Mouse (Mus musculus) monocyte, adult 2 months (primary cell): ENCODE data around the gene Dennd5a.

Source experiments
- DNase-seq, 2 experiments: peaks; one replicate each; pipeline ENCODE4 v3.0.0; 2022; ENCODE audit warnings: low spot score in 2 of 2, low read depth in 1 of 2

Gene Dennd5a

DNA sequence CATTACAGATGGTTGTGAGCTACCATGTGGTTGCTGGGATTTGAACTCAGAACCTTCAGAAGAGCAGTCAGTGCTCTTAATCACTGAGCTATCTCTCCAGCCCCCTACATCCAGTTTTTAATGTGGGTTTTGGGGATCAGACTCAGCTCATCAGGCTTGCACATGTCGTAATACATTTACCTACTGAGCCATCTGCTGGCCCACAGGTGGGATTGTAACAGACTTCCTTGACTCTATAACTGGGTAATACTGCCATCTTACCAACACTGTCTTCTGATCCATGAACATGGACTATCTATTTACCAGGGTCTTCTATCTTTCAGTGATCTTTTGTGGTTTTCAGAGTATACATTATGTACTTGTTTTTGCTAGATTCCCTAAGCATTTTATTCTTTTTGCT, 74.0 kb downstream of the Dennd5a start:
- no peak for DNase-seq

DNA sequence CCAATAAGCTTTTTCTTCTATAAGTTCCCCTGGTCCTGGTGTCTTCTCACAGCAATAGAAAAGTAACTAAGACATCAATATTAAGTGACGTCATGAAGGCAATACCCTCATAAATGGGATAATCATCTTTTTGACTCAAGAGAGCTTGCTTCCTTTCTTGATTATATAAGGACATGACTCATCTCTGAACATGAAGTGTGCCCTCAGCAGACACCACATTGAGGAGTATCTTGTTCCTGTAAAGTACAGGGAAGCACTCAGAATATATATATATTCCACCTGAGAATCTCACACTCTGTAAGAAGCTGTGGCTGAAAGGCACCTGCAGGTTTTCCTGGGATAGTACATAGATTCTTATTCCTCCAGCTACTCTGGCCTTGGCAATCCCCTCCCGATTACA, 77.7 kb downstream of the Dennd5a start:
- DNase-seq, result no peak

DNA sequence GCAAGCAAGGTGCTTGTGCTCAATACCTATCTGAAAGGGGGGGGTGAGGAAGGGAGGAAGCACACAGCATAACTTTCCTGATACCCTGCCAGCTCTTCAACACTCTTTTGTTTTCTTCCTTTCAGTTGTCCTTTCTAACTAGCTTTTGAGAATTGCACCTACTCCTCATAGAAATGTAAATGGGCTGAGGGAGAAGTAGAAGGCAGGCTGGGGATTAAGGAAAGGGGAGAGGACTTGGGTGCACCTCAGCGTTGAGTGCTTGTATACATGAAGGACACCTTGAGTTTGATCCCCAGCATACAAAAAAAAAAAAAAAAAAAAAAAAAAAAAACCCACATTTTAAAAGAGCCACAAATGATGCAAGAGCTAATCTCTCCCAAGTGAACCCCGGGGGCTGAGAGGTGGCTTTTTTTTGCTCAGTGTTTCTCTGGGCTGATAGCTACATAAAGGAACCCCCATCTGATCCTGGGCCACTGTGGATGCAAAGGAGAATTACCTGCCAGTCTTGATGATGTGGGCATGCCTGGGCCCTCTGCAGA, 78.6 kb downstream of the Dennd5a start:
- DNase-seq, result no peak

DNA sequence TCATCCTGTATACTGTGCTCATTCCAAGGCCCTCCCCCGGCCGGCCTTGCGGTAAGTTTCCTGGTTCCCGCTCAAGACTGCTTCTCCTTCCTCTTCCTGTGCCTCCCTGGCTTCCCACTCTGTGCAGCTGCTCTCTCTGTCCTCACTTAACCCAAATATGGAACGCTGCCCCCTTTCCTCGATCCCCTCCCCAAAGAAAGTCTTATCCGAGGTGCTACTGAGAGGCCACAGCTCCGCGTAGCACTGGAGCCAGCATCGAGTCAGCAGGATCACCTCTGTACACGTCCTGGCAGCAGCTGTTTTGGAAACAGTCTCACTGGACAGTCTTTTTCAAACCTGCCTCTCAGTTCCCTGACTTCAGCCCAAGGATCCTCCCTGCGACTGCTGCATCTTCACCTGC, 81.1 kb downstream of the Dennd5a start:
- DNase-seq, result no peak

DNA sequence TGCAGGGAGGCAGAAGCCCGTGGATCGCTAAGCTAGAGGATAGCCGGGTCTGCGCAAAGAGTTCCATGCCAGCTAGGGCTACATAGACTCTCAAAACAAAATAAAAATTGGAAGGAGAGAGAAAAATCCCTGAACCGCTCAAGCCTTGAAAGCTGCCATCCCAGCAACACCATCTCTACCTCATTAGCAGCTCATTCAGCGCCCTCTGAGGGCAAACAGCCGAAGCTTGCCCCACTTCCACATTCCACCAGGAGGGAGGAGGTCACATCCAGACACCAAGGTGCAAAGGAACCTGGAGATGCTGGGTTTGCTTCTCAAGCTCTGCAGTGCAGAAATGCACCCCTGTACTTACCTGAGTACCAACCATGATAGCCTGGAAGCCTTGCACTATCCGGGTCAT, 84.2 kb downstream of the Dennd5a start:
- DNase-seq, result no peak

DNA sequence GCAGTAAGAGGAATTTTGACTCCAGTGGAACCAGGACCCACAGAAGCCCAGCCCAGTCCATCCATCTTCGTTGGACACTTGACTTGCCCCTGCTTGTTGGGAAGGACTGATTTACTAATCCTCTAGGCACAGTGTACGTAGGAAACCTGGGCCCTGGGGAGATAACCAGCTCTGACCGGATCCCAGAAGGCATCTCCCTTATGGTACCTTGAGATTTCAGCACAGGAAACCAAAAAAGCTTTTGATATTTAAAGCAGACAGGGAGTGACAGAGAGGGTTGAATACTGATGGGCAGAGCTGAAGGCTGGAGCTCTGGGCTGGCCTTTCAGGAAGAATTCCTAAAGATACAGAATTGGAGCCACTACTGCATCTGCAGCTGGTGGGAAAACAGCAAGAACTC, 84.7 kb downstream of the Dennd5a start:
- no peak for DNase-seq

DNA sequence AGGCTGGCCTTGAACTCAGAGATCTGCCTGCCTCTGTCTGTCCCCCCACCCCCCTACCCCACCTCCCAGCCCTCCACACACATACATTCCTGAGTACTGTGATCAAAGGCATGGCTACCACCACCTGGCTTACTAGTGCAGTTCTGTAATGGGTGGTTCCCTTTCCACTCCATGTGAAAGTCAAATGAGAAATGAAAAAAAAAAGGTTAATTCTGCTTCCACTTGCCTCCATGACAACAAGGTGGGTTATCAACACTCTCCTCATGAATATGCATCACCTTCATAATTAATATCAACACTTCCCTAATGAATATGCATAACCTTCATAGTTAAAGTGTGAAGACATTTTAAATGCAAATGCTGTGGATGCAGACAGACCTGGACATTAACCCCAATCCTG, 85.2 kb downstream of the Dennd5a start:
- DNase-seq, result no peak

DNA sequence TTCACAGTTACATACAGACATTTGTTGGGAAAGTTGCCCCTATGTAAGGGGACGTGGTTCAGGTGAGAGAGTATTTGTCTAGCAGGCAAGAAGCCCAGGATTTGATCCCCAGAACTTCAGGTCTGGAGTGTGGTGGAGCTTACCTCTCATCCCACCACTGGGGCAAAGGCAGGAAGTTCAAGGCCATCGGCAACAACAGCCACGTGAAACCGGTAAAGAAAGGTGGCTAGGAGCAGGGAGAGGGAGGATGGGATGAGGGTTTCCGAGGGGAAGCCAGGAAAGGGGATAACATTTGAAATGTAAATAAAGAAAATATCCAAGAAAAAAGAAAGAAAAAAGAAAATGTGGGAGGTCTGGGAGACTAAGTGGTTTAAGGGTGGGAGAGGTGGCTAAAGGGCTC, 87.1 kb downstream of the Dennd5a start:
- no peak for DNase-seq

DNA sequence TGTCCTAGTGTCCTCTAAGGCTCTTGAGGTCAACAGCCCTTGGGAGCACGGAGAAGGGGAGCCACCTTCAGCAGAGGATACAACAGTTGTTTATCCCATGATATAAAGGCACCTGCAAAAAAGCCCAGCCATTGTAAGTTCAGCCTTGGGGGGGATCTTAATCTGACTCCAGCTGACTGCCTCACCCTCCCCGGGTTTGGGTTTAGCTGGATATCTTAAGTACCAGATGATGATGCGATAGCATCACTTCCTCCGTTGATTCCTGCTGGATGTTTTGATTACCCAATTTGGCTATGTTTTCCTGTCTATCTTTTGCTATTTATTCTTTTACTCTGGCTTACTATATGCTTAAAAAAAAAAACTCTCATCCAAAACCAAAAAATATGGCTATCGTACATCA, 89.0 kb downstream of the Dennd5a start:
- no peak for DNase-seq

DNA sequence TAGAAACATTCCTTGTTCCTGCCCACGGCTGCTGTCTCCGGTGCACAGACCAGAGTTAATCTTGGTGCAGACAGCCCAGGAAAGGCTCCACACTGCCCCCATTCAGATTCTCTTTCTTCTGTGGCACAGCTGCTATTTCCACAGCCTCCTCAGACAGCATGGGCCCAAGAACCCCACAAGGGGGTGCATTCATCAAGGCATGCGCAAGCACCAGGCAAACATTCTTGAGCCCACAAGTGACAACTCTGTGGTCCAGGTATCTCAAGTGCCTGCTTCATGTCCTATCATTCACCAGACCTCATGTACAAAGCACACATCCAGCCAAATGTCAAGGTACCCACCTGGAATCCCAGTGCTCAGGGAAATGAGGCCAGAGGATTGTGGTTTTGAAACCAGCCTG, 91.8 kb downstream of the Dennd5a start:
- DNase-seq, result no peak

DNA sequence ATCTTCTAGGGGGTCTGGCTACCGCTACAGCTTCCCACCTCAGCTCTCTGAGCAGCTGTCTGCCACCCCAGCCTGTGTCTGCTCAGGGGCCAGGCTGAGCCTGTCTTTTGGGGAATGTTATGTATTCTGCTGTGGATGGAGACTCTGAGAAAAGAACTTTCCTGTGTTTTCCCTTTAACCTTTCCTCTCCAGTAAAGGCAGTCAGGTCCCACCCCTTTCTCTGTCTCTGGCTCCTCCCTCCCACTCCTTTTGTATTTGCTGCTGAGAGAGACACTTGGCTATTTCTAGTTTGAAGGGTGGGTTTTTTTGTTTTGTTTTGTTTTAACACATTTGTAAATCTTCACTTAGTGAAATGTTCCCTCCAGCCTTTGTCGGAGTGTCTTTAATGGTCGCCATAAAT, 93.6 kb downstream of the Dennd5a start:
- no peak for DNase-seq

DNA sequence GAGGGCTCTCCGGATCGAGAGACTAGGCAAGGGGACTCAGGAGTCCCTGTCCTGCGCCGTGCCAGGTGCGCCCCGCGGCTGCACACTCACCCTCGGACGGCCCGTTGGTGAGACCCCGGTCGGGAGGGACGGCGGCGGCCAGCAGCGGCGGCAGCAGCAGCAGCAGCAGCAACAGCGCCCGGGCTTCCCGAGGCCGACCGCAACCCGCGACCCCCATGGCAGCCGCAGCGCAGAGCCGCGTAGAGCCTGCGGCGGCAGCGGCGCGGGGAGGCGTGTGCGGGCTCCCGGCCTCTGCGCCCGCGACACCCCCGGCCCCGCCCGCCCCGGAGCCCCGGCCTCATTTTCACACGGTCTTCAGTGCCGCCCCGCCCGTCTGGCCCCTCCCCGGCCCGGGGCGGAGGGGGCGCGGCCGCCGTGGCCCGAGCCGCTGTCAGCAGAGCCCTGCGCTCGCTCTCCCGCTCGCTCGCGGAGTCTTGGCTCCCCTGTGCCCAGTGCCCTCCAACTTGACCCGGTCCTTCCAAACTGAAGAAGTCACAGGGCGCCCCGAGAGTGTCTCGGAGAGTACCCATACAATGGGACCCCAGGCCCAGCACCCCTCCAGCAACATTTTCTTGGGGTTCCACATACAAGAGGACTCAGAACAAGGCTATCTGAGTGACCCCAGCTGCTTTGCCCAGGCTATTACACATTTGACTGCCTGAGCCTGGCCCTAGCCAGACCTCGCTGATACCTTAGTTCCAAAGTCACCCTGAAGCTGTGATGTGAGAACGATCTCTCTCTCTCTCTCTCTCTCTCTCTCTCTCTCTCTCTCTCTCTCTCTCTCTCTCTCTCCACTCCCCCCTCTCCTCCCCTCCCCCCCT, 94.7 kb downstream of the Dennd5a start, which contains the start of gene Scube2:
Scube2 (minus strand) TSS at position 310 of the 860 bp plus-strand sequence.
- no peak for DNase-seq

DNA sequence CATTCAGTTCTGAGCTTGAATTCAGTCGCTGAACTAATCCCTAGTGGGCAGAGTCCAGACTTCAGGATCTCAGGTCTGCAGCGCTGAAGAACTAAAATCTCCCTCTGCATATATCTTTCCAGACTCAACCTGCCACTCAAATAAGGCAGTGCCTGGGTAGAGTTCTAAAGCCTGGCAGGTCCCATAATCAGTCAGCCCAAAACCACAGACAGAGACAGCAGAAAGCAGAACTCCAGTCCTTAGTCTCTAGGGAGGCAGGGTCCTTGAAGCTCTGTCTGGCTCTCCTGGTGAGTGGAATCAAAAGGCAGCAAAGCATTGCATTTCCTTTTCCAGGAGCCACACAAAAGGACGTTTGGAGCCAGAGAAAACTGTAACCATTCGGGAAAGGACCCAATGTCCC, 96.7 kb downstream of the Dennd5a start:
- no peak for DNase-seq

DNA sequence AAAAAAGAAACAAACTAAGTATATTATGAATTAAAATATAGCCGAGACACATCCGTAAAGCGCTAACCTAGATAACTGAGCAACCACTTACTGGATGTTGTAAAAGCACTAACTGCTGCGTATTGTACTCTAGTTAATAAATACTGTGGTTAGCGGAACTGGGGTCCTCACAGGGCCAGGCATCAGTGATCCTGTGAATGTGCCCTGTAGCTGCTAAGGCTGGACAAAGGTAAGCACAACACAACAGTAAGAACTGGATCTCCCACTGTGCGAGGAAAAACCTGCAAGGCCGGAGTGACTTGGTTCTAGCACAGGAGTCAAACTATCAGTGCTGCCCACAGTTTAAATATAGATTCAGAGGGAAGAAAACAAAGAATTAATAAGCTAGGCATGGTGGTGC, 100.1 kb downstream of the Dennd5a start:
- DNase-seq, result no peak

DNA sequence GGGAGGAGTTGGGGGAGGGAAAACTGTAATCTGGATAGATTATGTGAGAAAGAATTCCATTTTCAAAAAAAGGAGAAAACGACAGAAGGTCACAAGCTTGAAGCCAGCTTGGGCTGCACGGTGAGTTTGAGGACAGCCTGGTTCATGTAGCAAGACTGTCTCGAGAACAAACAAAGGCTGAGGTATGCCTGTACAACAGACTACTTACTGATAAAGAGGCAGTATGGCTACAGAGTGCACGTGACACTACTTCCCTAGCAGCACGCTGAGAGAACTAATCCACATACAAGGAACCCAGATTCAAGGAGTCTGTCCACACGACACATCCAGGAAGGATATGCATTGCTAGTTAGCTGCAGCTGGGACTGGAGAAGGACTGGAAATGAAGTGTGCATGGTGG, 100.9 kb downstream of the Dennd5a start:
- no peak for DNase-seq

DNA sequence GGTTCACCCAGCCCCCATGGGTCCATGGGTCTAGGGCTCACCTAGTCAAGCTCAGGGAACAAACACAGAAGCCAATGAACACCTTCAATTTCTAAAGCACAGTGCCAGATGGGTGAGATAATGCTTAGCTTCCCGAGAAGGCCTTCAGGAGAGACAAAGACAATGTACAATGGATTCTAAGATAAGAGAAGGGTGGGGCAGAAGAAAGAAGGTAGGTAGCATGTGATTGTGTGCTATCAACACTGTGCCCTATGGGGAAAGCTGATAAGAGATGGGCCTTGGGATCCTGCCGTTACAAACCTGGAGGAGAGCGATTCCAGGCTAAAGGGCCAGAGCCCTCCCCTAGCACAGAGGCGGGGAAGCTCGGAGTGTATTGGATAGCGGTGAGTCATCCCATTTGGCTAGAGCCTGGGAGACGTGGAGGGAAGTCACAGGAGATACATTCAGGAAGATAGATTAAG, 107.5 kb downstream of the Dennd5a start:
- DNase-seq, result no peak

DNA sequence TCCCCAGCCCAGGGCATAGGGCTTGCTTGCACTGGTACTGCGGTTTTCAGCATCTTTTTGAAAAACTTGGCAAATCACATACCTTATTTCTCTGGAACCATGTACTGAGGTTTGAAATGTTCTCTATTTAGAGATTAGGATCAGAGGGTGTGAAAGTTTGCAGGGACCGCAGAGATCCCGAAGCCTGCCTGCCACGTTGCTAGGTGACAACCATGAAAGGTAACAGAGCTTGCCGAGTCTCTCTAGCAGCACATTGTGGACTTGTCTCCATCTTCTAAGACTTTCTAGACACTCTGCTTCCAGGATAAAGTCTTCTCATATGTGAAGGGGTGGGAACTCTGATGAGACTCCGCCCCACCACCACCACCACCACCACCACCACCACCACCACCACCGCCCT, 108.3 kb downstream of the Dennd5a start:
- DNase-seq, result no peak

DNA sequence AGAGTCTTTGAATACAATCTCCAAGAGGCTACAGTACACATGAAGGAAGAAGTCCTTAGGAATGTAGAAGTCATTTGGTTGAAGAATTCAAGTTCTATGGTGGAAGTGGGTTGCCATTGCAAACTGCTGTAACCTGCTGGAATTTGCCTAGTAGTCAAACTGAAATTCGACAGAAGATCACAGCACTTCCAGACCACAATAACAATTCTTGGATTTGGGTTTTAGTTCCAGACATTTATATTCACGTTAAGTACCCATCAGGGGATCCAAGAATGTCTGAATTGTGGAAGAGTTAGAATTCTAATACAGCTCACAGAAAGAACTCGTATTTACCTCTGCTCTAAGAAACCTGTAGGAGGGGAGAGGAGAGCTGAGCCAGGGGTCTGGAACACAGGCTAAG, 109.7 kb downstream of the Dennd5a start:
- DNase-seq, result no peak

DNA sequence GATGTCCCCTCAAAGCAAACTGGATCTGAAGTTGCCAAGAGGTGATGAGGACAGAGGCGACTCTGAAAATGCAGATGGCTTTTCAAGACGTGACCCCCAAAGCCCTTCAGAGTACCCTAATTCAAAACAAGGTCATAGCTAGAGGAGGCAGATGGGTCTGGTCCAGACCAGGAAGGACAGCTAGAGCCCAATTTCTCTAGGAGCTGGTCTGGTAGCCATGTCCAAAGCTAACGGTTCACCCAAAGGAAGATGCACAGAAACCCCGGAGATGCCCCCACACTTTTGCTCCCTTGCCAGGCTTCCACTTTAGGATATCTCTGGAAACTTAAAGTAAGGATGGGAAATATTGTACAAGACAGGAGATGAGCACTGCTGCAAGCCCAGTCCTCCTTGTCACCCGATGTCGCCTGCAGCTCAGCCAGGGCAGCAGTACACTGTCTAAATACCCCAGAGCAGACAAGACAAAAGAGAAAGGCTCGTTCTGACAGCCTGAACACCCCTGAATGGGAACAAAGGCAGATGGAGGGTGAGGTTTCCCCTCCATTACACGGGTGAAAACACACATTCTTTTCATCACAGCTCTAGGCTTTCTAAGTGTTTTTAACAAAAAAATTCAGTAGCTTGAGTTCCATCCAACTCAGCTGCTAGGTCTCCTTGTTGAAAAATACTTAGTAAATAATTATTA, 110.4 kb downstream of the Dennd5a start:
- DNase-seq, result no peak

DNA sequence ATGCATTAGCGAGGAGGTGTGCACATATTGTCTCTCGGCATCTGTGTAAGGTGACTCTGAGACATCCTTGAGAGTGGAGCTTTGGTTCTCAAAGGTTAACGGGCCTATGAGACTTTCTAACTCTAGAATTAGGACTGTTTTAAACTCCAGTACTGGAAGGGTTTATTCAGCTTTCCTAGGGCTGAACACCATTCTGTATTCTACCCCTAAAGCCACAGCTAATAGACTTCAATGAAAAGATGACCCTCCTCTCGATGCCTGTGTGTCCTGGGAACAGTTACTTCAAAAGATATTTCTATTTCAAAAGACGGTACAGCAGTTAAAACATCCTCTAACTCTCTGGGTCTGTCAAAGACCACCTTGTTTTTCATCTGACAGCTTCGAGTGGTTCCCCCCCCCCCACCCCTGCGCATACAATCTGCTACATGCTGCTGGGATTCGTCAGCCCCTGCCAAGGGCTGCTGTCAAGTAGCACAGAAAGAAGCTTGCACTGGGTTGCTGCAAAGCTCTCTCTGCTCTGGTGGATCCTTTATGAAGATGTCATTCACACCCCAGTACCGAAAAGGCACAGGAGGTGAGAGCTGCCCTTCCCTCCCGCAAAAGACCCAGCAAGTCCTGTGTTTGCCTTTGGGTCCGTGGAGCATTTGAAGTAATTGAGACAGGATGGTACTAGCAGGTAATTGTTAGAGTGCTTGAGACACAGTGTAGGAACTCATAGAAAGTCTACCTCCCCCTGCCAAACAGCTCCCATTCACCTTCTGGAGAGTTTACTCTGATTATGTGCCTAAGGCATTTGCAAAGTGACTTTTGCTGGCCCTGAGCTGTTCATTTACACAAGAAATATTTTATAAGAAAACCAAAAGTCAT, 111.2 kb downstream of the Dennd5a start:
- DNase-seq, result no peak

DNA sequence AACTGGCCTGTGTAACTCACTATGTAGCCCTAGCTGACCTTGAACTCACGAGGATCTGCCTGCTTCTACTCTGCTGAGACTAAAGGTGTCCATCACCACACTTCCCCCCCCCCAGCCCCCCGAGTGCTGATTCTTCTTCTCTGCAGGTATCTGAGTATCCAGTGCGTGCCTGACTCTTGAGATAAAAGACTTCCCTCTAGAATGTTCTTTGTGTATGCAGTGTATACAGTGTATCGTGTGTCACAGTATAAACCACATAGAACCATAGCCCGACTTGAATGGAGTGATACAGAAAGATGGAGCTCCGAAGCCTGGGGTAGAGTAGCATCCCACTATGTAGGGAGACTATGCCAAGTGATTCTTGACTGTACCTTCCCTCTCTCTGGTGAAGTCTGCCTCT, 116.2 kb downstream of the Dennd5a start:
- no peak for DNase-seq
